Mouse (Mus musculus) neural tube, embryonic 10.5 days (tissue): ENCODE results near the gene Tmem108.

Experiments
- DNase-seq: peaks from one replicate; pipeline ENCODE4 v3.0.0-alpha.2; 2017; ENCODE audit warnings: low spot score; ENCODE audit errors: extremely low spot score

The Tmem108 gene

GRCm38 (mm10) chr9:103721081-103721480, 40.6 kb downstream of the Tmem108 start:
- no peak for DNase-seq

DNA sequence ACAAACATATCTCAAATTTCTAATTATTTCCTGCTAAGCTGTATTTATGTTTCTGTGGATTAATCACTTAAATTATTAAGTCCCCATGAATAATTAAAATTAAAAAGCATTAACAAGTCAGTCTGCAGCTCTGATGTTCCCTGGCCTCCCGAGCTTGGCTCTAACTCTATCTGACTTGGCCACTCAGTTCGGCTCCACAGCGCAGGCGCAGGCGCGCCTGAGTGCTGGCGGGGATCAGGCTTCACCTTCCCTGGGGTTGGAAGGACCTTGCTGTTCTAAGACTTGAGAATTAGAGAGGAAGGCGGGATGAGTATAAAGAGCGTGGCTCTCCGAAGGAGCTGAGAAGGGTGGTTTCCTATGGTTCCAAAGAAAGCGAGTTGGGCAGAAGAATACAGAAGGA, 41.6 kb downstream of the Tmem108 start:
- DNase-seq: no peak

DNA sequence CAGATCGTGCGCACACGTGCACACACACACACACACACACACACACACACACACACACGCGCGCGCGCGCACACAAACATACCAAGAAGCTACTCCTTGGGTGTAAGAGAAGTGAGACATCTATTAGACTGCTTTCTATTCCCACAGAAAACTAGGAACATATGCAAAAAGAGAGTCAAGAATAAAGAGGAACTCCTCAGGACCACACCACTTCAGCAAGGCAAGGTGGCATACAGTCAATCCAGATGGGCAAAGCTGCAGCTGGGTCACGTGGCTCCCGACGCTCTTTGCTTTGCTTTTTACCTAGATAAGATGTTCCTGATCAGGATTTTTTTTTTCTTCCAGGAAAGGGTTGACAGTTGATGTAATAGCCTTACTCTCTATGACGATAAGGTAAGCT, 45.6 kb downstream of the Tmem108 start:
- DNase-seq: no peak

DNA sequence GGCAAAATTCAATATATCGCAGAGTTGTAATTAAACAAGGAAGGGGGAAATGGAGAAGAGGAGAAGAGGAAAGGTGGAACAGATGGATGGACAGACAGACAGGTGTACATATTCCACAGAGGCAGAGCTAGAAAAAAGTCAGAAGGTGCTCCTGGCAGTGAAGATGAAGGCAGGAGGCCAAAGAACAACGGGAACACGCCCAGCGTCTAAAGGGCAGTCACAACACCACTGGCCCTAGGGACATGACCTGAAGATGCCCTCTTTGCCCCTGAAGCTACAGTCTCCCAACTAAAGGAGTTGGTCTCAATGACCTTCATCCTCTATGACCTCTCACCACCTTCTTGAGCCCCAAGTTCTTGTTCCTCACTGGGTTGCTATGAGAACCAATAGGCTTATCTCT, 46.3 kb downstream of the Tmem108 start:
- no peak for DNase-seq

- DNase-seq: no peak
These were observed 48.4 kb downstream of the Tmem108 start for GRCm38 (mm10) chr9:103713230-103713629.

DNA sequence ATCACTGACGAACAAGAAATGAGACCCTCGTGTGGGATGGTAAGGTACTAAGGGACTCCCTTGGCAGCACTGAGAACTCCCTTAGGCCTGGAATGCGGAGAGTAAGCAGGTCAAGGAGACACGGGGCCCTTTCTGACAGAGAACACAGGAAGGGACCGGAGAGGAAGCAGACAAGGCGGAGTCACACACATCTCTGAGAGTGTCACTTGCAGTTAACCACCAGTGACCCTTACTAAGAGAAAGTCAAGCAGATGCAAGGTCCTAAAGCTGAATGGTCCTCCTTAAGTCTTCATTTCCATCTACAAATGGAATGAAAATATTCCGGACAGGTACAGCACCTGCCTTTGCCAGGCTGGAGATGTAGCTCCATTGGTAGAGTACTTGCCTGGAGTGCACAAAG, 48.9 kb downstream of the Tmem108 start:
- no peak for DNase-seq

GRCm38 (mm10) chr9:103709694-103710093, 51.9 kb downstream of the Tmem108 start:
- no peak for DNase-seq

DNA sequence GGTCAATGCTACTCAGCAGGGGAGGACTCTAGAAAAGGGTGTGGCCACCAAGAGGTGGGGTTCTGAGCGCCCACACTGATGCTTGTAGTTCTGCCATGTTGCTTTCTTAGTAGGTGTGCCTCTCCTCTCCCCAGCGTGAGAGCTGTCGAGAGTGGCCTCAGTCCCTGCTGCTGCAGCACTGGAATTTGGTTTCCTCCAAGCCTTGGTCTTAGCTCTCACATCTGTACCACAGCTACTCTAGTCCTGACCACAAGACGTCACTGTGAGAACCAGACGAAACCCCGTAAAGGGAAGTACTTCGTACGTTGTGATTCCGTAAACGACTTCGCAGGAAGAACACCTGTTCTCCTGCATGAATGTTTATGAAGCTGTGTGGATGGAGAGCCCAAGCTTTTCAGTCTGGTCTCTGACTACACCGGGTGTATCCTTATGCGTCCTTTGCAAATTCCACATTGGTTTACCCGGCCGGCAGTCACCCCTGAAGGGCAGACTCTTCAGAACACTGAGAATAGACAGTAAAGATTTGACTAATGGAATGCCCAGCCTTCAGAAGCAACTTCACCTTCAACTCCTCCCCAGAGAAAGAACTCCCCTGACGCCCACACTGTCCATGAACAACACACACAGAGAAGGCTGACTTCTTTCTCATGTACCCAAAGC, 53.0 kb downstream of the Tmem108 start:
- no peak for DNase-seq

DNA sequence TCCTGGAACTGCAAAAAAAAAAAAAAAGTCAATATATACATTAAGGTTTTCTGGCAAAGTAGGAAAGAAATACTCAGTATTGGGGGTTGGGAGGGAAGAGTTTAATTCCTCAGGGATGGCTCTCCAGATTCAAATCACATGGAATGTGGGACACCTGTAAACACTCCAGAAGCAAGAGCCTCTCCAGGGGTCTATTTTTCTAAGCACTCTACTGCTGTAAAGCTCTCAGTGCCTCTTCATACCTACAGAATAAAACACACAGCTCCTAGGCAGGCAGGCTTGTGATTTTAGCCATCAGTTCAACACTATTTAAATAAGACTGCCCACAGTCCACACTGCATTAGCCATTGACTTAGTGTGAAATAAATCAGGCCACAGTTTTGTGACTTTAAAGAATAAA, 53.8 kb downstream of the Tmem108 start:
- no peak for DNase-seq

GRCm38 (mm10) chr9:103707000-103707790, 54.4 kb downstream of the Tmem108 start:
- DNase-seq: no peak

DNA sequence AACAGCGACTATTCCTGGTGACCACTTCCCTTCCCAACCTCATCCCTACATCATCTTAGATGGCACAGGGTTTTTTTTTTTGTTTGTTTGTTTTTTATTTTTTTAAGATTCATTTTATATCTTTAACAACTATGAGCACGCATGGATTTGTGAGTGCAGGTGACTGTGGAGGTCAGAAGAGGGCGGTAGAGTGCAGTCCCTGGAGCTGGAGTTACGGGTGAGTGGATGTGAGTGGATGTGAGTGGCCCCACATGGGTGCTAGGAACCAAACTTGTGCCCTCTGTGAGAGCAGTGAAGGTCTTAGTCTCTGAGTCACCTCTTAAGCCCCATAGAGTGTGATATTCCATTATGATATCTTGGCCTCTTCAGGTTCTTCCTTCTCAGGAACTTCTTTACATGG, 55.9 kb downstream of the Tmem108 start:
- DNase-seq: no peak

- DNase-seq: no peak
These were observed 58.6 kb downstream of the Tmem108 start for GRCm38 (mm10) chr9:103703014-103703413.

DNA sequence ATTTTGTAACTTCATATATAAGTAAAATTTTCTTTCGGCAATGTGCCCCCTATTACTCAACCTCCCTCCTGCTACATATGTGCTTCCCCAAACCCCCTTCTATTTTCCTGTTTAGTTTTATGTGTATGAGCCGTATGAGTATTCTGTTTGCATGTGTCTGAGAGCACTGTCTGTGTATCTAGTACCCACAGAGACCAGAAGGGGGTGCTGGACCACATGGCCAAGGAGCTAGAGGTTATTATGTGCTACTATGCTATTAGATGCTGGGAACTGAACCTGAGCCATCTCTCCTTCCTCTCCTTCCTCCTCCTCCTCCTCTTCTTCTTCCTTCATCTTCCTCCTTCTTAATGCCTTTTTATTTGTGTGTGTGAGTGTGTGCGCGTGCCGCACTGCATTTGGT, 59.2 kb downstream of the Tmem108 start:
- no peak for DNase-seq

DNA sequence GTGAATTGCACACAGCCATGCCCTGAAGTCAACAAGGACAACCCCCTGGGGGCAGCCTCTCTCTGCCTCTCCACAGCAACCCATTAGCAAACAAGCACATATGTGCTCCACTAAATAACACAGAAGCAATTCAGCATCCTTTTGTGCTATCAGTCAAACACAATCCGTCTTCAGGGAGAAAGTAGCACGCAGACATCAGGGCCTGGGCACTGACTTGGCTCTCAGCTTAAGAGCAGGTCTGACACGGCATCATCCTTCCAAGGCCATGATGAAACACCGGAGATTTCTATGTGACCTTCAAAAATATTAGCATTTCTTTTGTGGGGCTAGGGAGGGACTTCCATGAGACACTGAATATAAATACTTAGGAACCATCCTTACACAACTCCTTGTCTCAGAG, 60.2 kb downstream of the Tmem108 start:
- DNase-seq: no peak

GRCm38 (mm10) chr9:103700240-103700639, 61.4 kb downstream of the Tmem108 start:
- DNase-seq: no peak

DNA sequence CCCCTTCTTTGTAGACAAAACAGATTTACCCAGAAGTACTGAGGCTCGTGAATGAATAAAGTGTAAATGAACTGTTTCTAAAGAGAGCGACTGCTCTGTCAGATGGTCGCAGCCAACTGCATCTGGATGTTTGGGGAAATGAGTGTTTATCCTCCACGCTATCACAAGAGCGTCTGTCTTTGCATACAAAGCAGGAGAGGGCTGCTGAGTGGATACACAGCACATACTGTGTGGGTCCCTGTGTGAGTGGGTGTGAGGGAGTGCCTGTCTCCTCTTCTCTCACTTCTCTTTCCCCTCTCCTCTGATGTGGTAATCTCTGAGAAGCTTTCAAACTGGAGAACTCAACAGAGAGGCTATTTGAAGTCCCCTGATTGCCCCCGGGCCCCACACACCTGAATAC, 64.7 kb downstream of the Tmem108 start:
- DNase-seq: no peak

- DNase-seq: no peak
These were observed 67.8 kb downstream of the Tmem108 start for GRCm38 (mm10) chr9:103693826-103694225.

GRCm38 (mm10) chr9:103692699-103693098, 68.9 kb downstream of the Tmem108 start:
- DNase-seq: no peak

- DNase-seq: no peak
These were observed 69.8 kb downstream of the Tmem108 start for GRCm38 (mm10) chr9:103691847-103692246.

- DNase-seq: no peak
These were observed 71.2 kb downstream of the Tmem108 start for GRCm38 (mm10) chr9:103690446-103690845.

DNA sequence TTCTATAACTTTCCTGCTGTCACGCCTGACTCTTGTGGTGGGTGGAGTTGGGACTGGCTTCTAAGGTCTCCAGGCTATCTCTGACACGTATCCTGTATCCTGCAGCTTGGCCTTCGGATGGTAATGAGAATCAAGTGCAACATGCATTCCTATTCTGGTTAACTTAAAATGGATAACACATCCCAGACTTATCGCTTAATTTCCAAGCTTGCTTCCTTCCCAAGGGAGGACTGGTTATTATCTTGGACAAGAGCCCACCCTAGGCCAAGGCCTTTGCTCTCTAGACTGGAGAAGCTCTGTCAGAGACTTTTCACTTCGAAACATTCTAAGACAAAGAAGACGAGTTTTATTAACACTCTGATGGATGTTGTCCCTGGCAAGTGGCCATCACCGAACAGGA, 71.9 kb downstream of the Tmem108 start:
- DNase-seq: no peak

GRCm38 (mm10) chr9:103689006-103689405, 72.6 kb downstream of the Tmem108 start:
- no peak for DNase-seq

DNA sequence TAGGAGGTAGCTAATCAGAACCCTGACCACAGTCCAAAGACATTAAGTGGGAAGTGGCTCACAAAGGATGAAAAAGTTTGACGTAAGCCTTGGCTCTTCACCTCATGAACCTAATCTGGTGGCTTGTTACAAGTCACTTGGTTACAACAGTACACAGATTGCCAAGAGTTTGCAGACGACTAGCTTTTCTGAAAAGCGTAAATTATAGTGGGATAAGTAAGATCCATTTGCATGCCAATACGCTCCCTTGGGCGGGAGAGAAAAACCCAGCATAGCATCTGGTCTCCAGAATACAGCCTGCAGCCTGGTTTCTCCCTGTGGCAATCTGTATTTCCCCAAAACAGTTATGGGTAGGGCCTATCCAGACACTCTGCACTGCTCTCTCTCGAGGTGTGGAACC, 74.5 kb downstream of the Tmem108 start:
- no peak for DNase-seq
